Mouse (Mus musculus): ENCODE data around the gene Jak2. TPM values are rescaled to one million over a fixed set of nuclear protein-coding genes. Genes with fewer than 3 reads are reported as not detected.

Gene Jak2
- polyA plus RNA-seq, 1 experiment from 2014 or later, result 10.9 TPM

- WGBS, result 77% methylated on average over 4 of the region's 4 CpGs
- Histone ChIP-seq H3K4me2 (no peak overlapping the region), H3K4me3 (ENCODE audit: low read depth, low read length) (no peak overlapping the region), H3K27me3 (ENCODE audit: insufficient read depth, low read length) (no peaks in the 10 kb centered on the region), H3K4me1 (ENCODE audit: insufficient read depth) (no peaks in the 10 kb centered on the region), H3K27ac (ENCODE audit: low read depth) (no peak overlapping the region), H3K9me3 (ENCODE audit: low read depth, low read length) (no peaks in the 10 kb centered on the region), H3K9ac (no peak overlapping the region), H3K36me3 (ENCODE audit: insufficient read depth) (peaks cover 7% of the 10 kb centered on the region; the same call in 1 of the 2 replicates)
- no peak for TF ChIP-seq CTCF (IDR thresholded peaks at IDR 0.05; ENCODE audit: low read depth)
- ATAC-seq (ENCODE audit: insufficient read depth), result no peak
- DNase-seq, result no peak
These were observed 15.6 kb downstream of the Jak2 start for GRCm38 (mm10) chr19:29267075-29267868.

GRCm38 (mm10) chr19:29268788-29269321, 17.2 kb downstream of the Jak2 start:
- 0 out of 2 replicates have a peak, but pooled peaks cover 2% of the 10 kb centered on the region for H3K36me3 ChIP-seq (ENCODE audit: insufficient read depth)
- no peak overlapping the region for H3K4me3 ChIP-seq (ENCODE audit: low read depth, low read length)
- 86% methylated on average over 4 of the region's 4 CpGs for WGBS
- H3K9me3 ChIP-seq (ENCODE audit: low read depth, low read length), result no peaks in the 10 kb centered on the region
- H3K9ac ChIP-seq, result no peak overlapping the region
- ATAC-seq (ENCODE audit: insufficient read depth) (no peak), DNase-seq (no peak)
- no peaks in the 10 kb centered on the region for H3K4me1 ChIP-seq (ENCODE audit: insufficient read depth)
- no peak overlapping the region for H3K4me2 ChIP-seq
- no peak overlapping the region for H3K27ac ChIP-seq (ENCODE audit: low read depth)
- no peaks in the 10 kb centered on the region for H3K27me3 ChIP-seq (ENCODE audit: insufficient read depth, low read length)
- TF ChIP-seq CTCF (IDR thresholded peaks at IDR 0.05; ENCODE audit: low read depth), result no peak

GRCm38 (mm10) chr19:29270226-29270625, 18.6 kb downstream of the Jak2 start:
- DNase-seq (peak; percentile 19), ATAC-seq (ENCODE audit: insufficient read depth) (no peak)
- Histone ChIP-seq H3K4me1 (ENCODE audit: insufficient read depth) (no peaks in the 10 kb centered on the region), H3K9me3 (ENCODE audit: low read depth, low read length) (no peaks in the 10 kb centered on the region), H3K36me3 (ENCODE audit: insufficient read depth) (0 out of 2 replicates have a peak, but pooled peaks cover 2% of the 10 kb centered on the region), H3K27me3 (ENCODE audit: insufficient read depth, low read length) (no peaks in the 10 kb centered on the region), H3K27ac (ENCODE audit: low read depth) (no peak overlapping the region), H3K4me3 (ENCODE audit: low read depth, low read length) (no peak overlapping the region), H3K4me2 (no peak overlapping the region), H3K9ac (no peak overlapping the region)
- TF ChIP-seq CTCF (IDR thresholded peaks at IDR 0.05; ENCODE audit: low read depth), result 0 out of 2 replicates have a peak, but pooled peaks have one; percentile 6
- WGBS, result 38% methylated on average over 6 of the region's 6 CpGs

GRCm38 (mm10) chr19:29271147-29271578, 19.5 kb downstream of the Jak2 start:
- Histone ChIP-seq H3K36me3 (ENCODE audit: insufficient read depth) (0 out of 2 replicates have a peak, but pooled peaks cover 2% of the 10 kb centered on the region), H3K9me3 (ENCODE audit: low read depth, low read length) (no peaks in the 10 kb centered on the region), H3K4me1 (ENCODE audit: insufficient read depth) (no peaks in the 10 kb centered on the region), H3K27ac (ENCODE audit: low read depth) (no peak overlapping the region), H3K4me2 (no peak overlapping the region), H3K9ac (no peak overlapping the region), H3K4me3 (ENCODE audit: low read depth, low read length) (no peak overlapping the region), H3K27me3 (ENCODE audit: insufficient read depth, low read length) (no peaks in the 10 kb centered on the region)
- no peak for DNase-seq
- ATAC-seq (ENCODE audit: insufficient read depth), result no peak
- 74% methylated on average over 12 of the region's 12 CpGs for WGBS
- TF ChIP-seq CTCF (IDR thresholded peaks at IDR 0.05; ENCODE audit: low read depth), result no peak

- no peak for DNase-seq
- no peak overlapping the region for H3K27ac ChIP-seq (ENCODE audit: low read depth)
- WGBS, result 91% methylated on average over 3 of the region's 3 CpGs
- H3K4me1 ChIP-seq (ENCODE audit: insufficient read depth), result no peaks in the 10 kb centered on the region
- H3K36me3 ChIP-seq (ENCODE audit: insufficient read depth), result peaks cover 10% of the 10 kb centered on the region
- no peaks in the 10 kb centered on the region for H3K27me3 ChIP-seq (ENCODE audit: insufficient read depth, low read length)
- no peaks in the 10 kb centered on the region for H3K9me3 ChIP-seq (ENCODE audit: low read depth, low read length)
- ATAC-seq (ENCODE audit: insufficient read depth), result no peak
- TF ChIP-seq CTCF (IDR thresholded peaks at IDR 0.05; ENCODE audit: low read depth), result no peak
- H3K9ac ChIP-seq, result no peak overlapping the region
- H3K4me3 ChIP-seq (ENCODE audit: low read depth, low read length), result no peak overlapping the region
- no peak overlapping the region for H3K4me2 ChIP-seq
These were observed 20.6 kb downstream of the Jak2 start for GRCm38 (mm10) chr19:29272011-29272809.

GRCm38 (mm10) chr19:29276414-29276813, 24.8 kb downstream of the Jak2 start:
- Histone ChIP-seq H3K9me3 (ENCODE audit: low read depth, low read length) (no peaks in the 10 kb centered on the region), H3K9ac (no peak overlapping the region), H3K4me3 (ENCODE audit: low read depth, low read length) (no peak overlapping the region), H3K4me1 (ENCODE audit: insufficient read depth) (no peaks in the 10 kb centered on the region), H3K36me3 (ENCODE audit: insufficient read depth) (peaks cover 23% of the 10 kb centered on the region), H3K27me3 (ENCODE audit: insufficient read depth, low read length) (no peaks in the 10 kb centered on the region), H3K4me2 (no peak overlapping the region), H3K27ac (ENCODE audit: low read depth) (no peak overlapping the region)
- no peak for DNase-seq
- ATAC-seq (ENCODE audit: insufficient read depth), result no peak
- 98% methylated on average over 4 of the region's 4 CpGs for WGBS
- TF ChIP-seq CTCF (IDR thresholded peaks at IDR 0.05; ENCODE audit: low read depth), result no peak

All from lung, embryonic 14.5 days (tissue).